Mouse (Mus musculus) right cerebral cortex, postnatal 14 days (tissue): Measurements from ENCODE around the gene Zfp422.

Experiments
- DNase-seq: peaks from one replicate; pipeline ENCODE4 v3.0.0; 2022

Zfp422 gene

GRCm38 (mm10) chr6:116628539-116629171, at the start of gene Zfp422:
Gene Zfp422, minus strand, starts transcription at chr6:116628999.
- DNase-seq, result peak; percentile 71

GRCm38 (mm10) chr6:116677321-116677720, 48.5 kb upstream of the Zfp422 start:
- no peak for DNase-seq

DNA sequence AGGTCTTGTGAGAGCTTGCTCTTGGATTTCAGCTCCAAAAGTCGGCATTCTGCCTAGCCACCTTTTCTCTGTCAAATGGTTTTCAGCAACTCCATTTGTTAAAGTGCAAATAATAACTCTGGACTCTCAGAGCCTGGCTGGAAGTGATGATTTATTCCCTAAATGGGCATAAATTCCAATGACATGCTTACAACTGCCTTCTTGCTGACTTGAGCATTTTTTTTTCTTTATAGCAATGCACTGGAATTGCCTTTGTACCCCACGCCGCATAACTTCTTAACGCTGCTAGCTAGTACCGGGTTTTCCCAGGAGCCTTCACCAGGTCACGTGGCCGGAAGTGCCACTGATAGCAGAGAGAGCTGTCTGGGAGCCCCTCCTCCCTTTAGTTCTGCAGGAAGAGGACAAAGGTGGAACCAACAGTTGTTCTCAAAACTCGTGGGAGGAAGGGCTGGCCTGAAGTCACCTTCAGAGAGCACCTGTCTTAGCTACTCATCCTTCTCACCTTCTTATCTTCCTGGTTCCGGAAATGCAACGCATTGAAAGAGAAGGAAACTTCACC, 47.6 kb upstream of the Zfp422 start:
- no peak for DNase-seq

- no peak for DNase-seq
These were observed 45.6 kb upstream of the Zfp422 start for GRCm38 (mm10) chr6:116674283-116674886.

DNA sequence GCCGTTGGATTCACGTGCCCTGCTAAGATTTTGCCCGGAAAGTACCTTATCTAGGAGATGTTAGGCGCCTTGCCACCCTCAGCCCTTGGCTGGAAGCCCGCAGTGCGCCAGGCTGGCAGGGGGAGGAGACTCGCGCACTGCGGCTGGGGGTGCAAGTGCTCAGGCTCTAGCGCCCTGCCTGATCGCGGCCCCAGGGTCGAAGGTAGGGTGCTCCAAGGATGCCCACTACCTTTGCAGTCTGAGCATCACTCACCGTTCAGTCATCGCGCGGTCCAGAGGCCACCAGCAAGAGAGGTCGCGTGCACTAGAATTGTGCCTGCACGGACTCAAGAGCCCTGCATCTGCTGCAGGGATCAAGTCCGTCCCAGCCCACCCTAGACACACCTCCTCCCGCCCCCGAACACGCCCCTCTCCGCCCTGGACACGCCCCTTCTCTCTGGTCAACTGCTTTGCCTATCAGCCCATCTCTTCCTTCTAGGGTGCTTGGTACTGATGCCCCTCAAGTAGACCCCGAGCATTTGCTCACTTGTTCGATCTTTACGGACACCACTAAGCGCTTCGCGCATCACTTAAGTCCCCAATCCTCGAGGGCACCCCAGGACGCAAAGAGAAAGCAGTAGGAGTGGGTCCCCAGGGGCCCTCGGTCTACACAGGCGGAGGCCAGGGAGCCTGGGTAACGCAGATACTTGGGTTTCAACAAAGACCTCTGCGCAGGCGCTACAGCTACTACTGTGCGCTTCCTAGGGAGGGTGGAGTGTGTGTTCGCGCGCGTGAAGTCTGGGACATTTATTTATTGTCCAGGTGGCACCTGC, 44.9 kb upstream of the Zfp422 start, which contains the start of gene Rassf4:
TSS of gene Rassf4 (minus strand) at position 482 of the 812 bp plus-strand sequence.
- peak; percentile 62 for DNase-seq

- no peak for DNase-seq
These were observed 43.5 kb upstream of the Zfp422 start for GRCm38 (mm10) chr6:116672349-116672748.

DNA sequence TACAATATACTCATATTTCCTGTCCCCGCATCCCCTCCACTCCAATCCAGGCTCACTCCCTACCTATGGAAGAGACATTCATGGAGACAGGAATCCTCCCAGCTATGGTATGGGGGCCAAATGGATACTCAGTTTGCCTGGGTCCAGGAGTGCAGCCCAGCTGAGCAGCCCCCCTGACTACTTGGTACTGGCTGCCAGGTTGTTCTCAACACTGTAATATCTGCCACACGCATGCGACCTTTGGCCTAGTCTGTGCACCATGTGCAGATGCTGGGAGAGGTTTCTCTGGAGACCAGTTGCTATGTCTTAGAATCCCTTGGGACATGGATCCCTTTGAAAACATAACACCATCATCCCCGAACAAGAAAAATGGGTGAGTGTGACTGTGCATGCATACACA, 43.0 kb upstream of the Zfp422 start:
- no peak for DNase-seq

- no peak for DNase-seq
These were observed 42.2 kb upstream of the Zfp422 start for GRCm38 (mm10) chr6:116671031-116671430.

GRCm38 (mm10) chr6:116670144-116670543, 41.3 kb upstream of the Zfp422 start:
- no peak for DNase-seq

DNA sequence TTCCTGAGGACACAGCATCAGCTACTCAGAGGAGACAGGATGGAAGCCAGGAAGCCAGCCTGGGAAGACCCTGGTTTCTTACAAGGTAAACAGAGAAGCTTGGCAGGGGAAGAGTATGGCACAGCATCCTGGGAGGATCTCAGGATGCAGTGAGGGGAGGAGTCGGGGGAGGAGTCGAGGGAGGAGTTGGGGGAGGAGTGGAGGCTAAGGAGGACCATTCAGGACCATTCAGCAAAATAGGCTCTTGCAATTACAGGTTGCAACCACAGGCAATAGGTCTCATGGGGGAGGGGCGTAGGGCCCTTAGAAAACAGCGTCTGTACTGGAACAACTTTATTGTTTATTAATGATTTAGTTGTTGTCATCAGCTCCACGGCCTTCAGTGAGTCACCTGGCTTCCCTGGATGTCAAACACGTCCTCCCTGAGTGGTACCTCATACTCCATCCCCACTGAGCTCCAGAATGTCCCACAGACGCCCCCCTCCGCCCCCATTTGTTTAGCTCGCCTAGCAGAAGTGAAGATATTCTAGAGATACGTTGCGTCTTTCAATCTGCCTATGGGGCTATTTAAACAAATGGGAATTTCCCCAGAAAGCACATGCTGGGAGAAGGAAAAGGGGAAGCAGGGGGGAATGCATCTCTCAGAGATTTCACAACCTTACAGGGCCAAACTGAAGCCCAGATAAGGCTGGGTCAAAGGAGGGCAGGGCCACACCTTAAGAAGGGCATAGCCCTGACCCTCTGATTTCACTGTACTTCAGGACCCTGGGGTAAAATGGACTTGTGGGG, 40.1 kb upstream of the Zfp422 start:
- no peak for DNase-seq

DNA sequence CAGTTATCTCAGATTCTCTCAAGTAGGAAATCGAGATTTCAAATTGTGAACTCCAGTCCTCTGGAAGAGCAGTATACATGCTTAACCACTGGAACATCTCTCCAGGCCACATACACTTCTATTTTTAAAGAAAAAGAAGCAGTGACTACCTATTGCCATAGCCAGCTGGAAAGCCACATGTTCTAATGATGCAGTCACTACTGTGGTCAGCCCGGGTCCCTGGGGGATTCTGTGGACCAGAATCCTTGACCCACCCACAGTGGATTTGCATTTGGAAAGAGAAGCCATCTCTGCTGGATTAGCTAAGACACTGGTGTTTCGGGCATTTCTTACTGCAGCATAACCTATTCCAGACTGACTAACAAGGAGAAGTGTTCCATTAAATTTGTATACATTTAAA, 38.6 kb upstream of the Zfp422 start:
- DNase-seq, result no peak

DNA sequence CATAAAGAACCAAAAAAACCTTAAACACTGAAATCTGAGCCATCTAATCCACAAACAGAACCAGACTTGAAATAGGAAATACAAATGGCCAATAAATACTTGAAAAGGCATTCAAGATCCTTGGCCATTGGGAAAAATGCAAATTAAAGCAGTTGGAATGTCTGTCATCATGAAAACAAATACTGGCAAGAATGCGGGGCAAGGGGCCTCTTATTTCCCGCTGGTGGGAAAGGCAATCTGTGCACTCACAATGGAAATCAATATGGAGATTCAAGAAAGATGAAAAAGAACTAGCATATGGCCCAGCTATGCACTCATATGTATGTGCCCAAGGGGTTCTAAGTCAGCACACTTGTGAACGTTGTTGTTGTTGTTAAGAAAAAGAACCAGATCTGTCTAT, 38.1 kb upstream of the Zfp422 start:
- DNase-seq, result no peak

GRCm38 (mm10) chr6:116666085-116666750, 37.4 kb upstream of the Zfp422 start:
- no peak for DNase-seq

DNA sequence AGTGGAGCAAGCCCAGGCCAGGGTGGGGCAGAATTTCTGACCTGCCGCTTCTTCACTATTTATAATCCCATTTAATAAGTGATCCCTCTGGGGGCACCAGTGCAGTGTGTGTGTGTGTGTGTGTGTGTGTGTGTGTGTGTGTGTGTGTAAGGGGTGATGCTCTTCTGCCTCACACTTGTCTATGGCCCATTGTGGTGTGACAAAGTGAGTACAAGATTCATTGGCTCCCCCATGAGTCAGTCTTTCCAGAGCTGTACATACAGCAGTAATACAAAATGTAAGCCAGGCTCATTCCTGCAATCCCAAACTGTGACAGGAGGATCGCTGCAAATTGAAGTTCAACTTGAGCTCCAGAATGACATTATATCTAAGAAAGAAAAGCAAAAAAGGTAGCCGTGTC, 36.0 kb upstream of the Zfp422 start:
- no peak for DNase-seq

GRCm38 (mm10) chr6:116664031-116664430, 35.2 kb upstream of the Zfp422 start:
- no peak for DNase-seq

DNA sequence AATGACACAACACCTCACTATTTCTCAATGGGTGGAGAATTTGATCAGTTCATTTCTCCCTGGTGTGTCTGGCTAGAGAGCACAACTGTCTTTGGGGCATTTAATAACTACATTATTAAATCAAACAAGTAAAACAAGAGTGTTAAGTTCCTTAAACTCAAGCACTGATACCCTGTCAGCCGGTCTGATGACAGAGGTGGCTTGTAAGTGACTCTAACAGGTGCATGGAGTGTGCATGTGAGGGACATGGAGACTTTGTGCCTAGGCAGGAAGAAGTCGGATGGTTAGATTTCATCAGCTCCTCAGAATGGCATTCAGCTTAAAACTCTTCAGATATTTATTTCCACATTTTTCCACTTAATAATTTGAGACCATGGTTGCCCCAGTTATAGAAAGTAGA, 34.6 kb upstream of the Zfp422 start:
- no peak for DNase-seq

DNA sequence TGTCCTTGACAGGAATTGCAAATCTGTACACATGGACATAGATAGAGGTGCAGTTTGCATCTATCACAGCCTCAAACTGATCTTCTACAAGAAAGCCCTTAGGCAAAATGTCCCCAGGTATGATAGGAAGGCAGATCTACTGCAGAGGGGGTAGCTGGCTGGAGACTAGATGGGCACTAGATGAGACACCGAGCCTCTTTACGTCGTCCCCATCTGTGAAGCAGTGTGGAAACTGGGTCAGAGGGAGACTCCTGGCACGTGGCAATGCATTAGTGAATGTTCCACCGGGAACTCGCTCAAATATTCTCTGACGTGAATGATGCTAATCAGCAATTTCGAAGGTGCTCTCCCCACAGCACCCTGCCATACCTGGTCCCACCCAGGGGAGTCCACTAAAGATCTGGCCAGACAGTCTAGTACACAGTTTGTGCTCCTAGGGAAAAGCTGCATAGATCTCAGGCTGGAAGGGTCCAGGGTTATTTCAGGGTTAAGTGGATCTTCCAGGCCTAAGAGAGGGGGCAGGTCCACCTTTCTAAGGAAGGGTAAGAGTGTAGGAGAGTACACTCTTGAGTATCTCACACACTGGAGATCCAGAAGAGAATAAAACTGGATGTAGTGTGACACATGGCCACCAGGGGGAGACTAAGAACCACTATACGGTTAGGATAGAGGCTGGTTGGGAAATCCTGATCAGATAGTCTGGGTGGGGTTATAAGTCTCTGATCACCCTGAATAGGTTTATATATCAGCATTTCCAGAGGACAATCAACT, 25.1 kb upstream of the Zfp422 start:
- peak; percentile 68 for DNase-seq

DNA sequence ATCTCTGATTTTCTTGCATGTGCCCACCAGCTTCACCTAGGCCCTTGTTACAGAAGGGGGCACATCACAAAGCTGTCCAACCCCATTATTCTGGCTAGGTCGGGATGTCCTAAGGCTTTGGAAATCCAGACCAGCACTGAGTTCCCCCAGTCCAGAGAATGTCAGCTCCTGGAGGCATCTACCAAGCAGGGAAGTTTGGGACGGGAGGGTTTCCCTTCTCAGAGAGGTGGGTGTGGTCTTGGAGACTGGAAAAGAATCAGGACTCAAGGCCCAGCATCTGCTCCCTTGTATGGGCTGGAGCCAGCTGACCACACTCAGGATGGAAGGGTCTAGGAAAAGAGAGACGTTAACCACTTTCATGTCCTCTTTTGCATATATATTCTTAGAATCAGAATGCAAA, 24.4 kb upstream of the Zfp422 start:
- no peak for DNase-seq

DNA sequence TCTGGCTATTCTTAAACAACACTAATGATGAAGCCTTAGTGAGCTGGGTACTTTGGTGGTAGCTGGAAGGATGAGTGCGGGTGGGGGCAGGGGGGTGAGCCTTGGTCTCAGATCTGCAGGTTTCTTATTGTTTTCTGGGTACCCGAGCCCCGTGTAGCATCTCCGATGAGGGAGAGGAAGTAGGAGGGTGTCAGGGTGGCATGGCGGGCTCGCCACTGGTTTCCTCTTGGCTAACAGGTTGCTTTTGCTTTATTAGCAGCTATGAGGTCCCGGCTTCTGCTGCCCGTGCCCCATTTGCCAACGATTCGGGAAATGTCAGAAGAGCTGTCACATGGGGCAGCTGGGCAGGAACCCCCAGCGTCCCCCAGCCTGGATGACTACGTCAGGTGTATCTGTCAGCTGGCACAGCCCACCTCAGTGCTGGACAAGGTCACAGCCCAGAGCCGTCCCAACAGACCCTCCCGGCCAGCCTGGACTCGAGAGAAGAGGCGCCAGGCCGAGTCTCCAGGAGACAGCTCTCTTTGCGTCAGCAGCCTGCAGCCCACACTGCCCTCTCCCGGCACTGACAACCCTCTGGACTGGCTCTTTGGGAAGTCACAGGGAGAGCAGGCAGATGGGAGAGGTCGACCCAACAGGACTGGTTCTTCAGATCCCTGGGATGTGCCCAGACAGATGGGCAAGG, 22.8 kb upstream of the Zfp422 start:
- no peak for DNase-seq

- no peak for DNase-seq
These were observed 21.6 kb upstream of the Zfp422 start, which contains the start of gene Depp1 for GRCm38 (mm10) chr6:116650406-116650805. Gene Depp1, plus strand, starts transcription at chr6:116650609.

DNA sequence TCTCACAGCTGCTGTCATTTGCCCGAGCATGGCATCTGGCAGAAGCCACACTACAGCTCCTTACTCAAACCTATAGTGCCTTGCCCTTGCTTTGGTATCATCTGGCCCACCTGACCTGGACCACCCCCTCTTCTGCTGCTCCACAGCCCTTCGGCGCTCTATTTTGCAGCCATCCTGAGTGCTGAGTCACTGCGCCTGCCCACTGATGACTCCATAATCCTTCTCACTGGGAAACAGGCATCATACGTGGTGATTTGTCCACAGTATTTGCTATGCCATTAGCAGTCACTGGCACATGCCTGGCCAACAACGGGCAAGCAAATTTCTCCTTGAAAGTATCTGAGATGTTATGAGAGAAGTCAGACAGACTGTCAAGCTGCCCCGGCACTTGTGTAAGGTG, 21.0 kb upstream of the Zfp422 start:
- DNase-seq, result no peak
